Mouse (Mus musculus): ENCODE measurements around the gene Zfp386. TPM values are rescaled to one million over a fixed set of nuclear protein-coding genes. Genes with fewer than 3 reads are reported as not detected.

The Zfp386 gene
- polyA plus RNA-seq, 1 experiment: not detected

DNA sequence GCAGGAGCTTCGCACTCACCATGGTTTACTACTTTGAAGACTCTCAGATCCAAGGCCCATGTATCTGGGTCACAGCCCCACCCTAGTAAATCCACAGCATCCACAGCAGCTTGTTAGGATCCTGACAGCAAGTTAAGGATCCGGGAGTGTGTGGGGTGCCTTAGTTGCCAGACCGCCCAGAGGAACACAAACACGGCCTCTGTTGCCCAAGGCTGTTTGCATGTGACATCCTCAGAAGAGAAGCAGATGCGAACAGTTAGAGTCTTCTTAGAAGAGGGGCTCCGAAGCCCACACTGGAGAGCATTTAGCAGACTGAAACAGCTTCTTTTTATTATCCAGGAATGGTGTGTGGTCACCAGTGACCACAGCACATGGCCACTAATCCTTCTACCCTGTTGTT is 35.6 kb downstream of the Zfp386 start:
- no peak for TF ChIP-seq CTCF (IDR thresholded peaks at IDR 0.05; ENCODE audit: insufficient read depth, low read depth, low read length)
- no peak for TF ChIP-seq POLR2A (IDR thresholded peaks at IDR 0.05; ENCODE audit: insufficient read depth, low read depth, low read length)
- 65% methylated on average over 6 of the region's 6 CpGs for WGBS
- Histone ChIP-seq H3K27ac (ENCODE audit: insufficient read depth, low read depth, low read length) (no peak overlapping the region), H3K4me1 (ENCODE audit: control insufficient read depth, insufficient read depth, low read length) (peaks cover 11% of the 10 kb centered on the region; the same call in 1 of the 2 replicates), H3K4me3 (ENCODE audit: insufficient read depth, low read depth, low read length) (no peak overlapping the region)

DNA sequence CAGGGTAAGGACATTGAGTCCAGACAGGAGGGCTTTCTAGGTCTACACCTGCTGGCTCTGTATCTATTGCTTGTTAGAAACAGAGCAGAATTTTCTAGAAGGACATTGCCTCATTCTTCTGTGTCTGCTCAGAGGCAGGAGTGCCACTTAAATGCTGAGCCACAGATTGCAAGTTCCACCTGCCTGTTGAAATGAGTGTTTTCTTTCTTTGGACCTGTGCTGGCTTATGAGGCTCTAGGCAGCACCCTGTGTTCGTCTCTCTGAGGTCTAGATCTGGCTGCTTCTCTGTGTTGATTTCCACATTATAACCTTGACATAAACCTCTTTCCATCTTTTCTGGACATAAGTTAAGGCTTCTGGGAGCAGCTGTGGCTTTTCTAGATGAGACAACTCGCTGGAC is 36.8 kb downstream of the Zfp386 start:
- TF ChIP-seq POLR2A (IDR thresholded peaks at IDR 0.05; ENCODE audit: insufficient read depth, low read depth, low read length) (no peak), CTCF (IDR thresholded peaks at IDR 0.05; ENCODE audit: insufficient read depth, low read depth, low read length) (no peak)
- Histone ChIP-seq H3K4me3 (ENCODE audit: insufficient read depth, low read depth, low read length) (no peak overlapping the region), H3K4me1 (ENCODE audit: control insufficient read depth, insufficient read depth, low read length) (peaks cover 11% of the 10 kb centered on the region; the same call in 1 of the 2 replicates), H3K27ac (ENCODE audit: insufficient read depth, low read depth, low read length) (no peak overlapping the region)
- 79% methylated on average over 2 of the region's 2 CpGs for WGBS

DNA sequence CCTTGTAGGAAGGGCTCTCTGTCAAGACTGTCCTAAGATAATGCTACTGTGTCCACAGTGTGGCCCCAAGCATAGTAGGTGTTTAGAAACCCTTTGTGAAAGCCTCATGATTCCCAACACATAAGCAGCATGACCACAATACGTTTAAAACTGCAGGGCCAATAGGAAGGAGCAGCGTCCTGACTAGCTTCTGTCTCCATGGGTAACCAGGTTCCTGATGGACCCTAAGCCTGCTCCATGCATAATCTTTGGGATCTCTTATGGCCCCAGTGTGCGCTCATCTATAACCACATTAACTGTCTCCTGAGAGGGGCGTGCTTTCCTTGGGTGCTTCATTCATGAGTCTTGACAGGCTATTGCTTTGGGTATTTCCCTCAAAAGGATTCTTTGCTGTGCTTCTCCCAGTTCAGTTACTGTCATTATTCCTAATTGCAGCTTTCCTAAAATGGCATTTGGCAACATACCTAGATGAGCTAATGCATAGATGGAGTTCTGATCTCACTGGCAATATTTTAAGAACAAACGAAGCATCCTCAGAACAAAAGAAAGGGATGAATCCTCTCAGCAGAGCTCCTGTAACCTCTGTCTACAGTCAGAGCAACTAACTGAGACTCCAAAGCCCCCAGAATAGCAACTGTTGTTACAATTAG is 39.6 kb downstream of the Zfp386 start:
- H3K4me1 ChIP-seq (ENCODE audit: control insufficient read depth, insufficient read depth, low read length): peaks cover 14% of the 10 kb centered on the region; the same call in 1 of the 2 replicates
- H3K27ac ChIP-seq (ENCODE audit: insufficient read depth, low read depth, low read length): peak overlapping the region; percentile 67
- H3K4me3 ChIP-seq (ENCODE audit: insufficient read depth, low read depth, low read length): no peak overlapping the region
- TF ChIP-seq CTCF (IDR thresholded peaks at IDR 0.05; ENCODE audit: insufficient read depth, low read depth, low read length) (no peak), POLR2A (IDR thresholded peaks at IDR 0.05; ENCODE audit: insufficient read depth, low read depth, low read length) (no peak)
- 41% methylated on average over 5 of the region's 5 CpGs for WGBS

DNA sequence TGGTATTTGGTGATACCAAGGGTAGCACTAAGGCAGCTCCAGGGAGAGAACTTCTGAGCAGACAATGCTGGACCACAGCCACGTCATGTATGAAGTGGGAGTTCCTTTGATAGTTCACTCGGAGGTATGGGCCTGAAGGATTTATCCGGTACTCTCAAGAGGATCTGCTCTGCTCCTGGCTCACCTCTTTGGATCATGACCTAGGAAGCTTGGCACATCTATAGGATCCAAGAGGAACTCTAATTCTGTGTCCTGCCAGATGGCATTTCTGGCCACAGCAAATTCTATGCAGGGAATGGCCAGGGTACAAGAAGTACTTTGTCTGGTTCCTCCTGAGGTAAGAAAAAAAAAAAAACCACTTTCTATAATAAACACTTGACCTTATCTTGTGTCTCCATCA is 42.3 kb downstream of the Zfp386 start:
- Histone ChIP-seq H3K4me1 (ENCODE audit: control insufficient read depth, insufficient read depth, low read length) (peaks cover 18% of the 10 kb centered on the region), H3K4me3 (ENCODE audit: insufficient read depth, low read depth, low read length) (no peak overlapping the region), H3K27ac (ENCODE audit: insufficient read depth, low read depth, low read length) (no peak overlapping the region)
- WGBS: 83% methylated on average over 3 of the region's 3 CpGs
- TF ChIP-seq CTCF (IDR thresholded peaks at IDR 0.05; ENCODE audit: insufficient read depth, low read depth, low read length) (no peak), POLR2A (IDR thresholded peaks at IDR 0.05; ENCODE audit: insufficient read depth, low read depth, low read length) (no peak)

DNA sequence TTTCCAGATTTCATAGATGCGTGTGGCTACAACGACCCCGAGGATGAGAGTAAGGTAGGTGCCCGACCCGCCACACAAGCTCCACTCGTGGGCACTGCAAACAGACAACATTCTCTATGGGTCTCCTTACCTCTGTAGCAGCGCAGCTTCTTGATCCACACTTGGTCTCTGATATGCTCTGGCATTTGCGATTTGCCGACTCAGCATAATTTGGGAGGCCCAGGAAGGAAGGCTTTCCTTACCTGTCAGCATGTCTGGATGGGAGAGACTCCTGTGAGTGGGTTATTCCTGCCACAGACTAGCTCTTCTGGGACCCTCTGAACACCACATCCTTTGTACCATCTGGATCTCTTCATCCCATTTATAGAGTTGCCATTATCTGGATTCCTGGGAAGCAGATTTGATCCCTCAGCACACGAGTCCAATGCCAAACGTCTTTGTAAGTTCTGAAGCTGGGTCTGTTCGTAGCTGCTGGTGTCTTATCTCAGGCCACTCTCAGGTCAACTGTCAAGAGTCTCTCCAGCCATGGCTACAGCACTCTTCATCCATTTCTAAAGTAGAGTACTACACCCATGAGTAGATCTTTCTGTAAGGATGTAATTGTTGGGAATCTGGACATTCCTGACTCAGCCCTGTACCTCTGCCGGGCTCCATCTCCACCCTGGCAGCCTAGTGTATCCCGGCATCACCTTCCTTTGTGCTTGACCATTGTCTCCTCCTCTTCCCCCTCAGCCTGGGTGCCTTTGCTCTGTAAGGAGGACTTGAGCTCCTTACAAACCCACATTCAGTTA is 47.4 kb downstream of the Zfp386 start:
- WGBS: 91% methylated on average over 14 of the region's 14 CpGs
- Histone ChIP-seq H3K4me3 (ENCODE audit: insufficient read depth, low read depth, low read length) (no peak overlapping the region), H3K4me1 (ENCODE audit: control insufficient read depth, insufficient read depth, low read length) (peaks cover 29% of the 10 kb centered on the region), H3K27ac (ENCODE audit: insufficient read depth, low read depth, low read length) (peak overlapping the region; percentile 96)
- TF ChIP-seq POLR2A (IDR thresholded peaks at IDR 0.05; ENCODE audit: insufficient read depth, low read depth, low read length): no peak
- TF ChIP-seq CTCF (IDR thresholded peaks at IDR 0.05; ENCODE audit: insufficient read depth, low read depth, low read length): no peak

DNA sequence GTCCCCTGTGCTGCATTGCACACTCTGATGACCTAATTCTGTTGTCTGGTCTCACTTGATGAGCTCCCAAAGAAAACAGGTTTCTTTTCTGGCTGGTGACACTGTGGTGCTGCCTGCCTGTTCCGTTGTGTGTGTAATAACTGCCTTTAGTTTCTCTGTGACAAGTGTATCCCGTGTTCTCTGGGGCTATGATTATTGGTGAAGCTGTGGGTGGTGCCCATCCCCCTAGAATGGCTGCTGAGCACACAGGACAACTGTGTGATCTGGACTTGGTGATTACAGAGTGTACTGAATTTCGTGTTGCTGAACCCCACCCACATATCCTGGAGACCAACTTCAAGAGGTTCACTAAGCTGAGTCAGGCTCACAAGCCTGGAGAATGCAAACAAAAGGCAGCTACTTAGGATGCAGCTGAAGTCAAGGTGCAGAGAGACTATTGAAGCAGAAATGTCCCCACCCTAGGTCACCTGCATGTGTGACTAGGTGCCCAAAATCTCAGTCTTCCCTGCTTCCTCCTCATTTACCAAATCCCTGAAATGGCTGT is 48.9 kb downstream of the Zfp386 start:
- Histone ChIP-seq H3K4me1 (ENCODE audit: control insufficient read depth, insufficient read depth, low read length) (peaks cover 26% of the 10 kb centered on the region), H3K27ac (ENCODE audit: insufficient read depth, low read depth, low read length) (peak overlapping the region; percentile 96), H3K4me3 (ENCODE audit: insufficient read depth, low read depth, low read length) (no peak overlapping the region)
- TF ChIP-seq CTCF (IDR thresholded peaks at IDR 0.05; ENCODE audit: insufficient read depth, low read depth, low read length) (no peak), POLR2A (IDR thresholded peaks at IDR 0.05; ENCODE audit: insufficient read depth, low read depth, low read length) (no peak)
- WGBS: 11% methylated on average over 3 of the region's 3 CpGs

DNA sequence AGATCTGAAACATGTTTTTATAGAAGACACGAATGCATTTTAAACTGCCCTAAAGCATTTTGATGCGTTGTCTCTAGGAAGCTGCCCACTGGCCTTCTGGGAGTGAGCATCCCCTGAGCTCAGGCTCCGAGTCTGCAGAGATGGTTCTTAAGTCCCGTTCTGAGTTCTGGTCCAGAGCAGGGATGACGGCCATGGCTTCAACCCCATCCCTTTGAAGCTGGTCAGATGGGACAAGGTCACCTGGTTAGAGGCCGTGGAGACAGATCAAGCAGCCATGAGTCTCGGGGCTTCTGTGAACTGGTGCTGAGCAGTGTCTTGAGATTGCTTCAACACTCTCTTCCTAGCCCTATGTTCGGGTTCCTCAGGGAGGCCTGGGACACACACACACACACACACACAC is 49.6 kb downstream of the Zfp386 start:
- 85% methylated on average over 8 of the region's 8 CpGs for WGBS
- H3K4me3 ChIP-seq (ENCODE audit: insufficient read depth, low read depth, low read length): no peak overlapping the region
- H3K27ac ChIP-seq (ENCODE audit: insufficient read depth, low read depth, low read length): peak overlapping the region; percentile 63
- TF ChIP-seq CTCF (IDR thresholded peaks at IDR 0.05; ENCODE audit: insufficient read depth, low read depth, low read length): no peak
- no peak for TF ChIP-seq POLR2A (IDR thresholded peaks at IDR 0.05; ENCODE audit: insufficient read depth, low read depth, low read length)
- peaks cover 26% of the 10 kb centered on the region for H3K4me1 ChIP-seq (ENCODE audit: control insufficient read depth, insufficient read depth, low read length)

DNA sequence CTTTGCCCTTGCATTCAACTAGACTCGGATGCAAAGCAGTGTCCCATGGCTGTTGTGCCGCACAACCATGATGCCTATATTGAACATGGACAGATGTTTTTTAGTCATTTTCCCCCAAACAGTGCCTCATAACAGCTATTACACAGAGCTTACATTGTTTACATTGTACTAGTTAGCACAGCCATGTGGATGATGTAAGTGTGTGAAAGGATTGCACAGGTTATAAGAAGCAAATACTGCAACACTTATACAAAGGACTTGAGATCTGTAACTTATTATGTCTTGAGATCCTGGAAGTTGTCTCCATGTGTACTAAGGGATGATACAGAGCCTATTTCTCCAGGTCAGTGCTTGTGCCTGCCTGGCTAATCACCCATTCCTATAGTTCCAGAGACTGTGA is 54.4 kb downstream of the Zfp386 start:
- TF ChIP-seq POLR2A (IDR thresholded peaks at IDR 0.05; ENCODE audit: insufficient read depth, low read depth, low read length) (no peak), CTCF (IDR thresholded peaks at IDR 0.05; ENCODE audit: insufficient read depth, low read depth, low read length) (no peak)
- 94% methylated on average over 2 of the region's 2 CpGs for WGBS
- Histone ChIP-seq H3K4me1 (ENCODE audit: control insufficient read depth, insufficient read depth, low read length) (peaks cover 5% of the 10 kb centered on the region; the same call in 1 of the 2 replicates), H3K27ac (ENCODE audit: insufficient read depth, low read depth, low read length) (no peak overlapping the region), H3K4me3 (ENCODE audit: insufficient read depth, low read depth, low read length) (no peak overlapping the region)

Data from olfactory bulb, adult 2 months (tissue).